Mouse (Mus musculus): ENCODE data around the gene Sphk2. TPM values are rescaled to one million over a fixed set of nuclear protein-coding genes. Genes with fewer than 3 reads are reported as not detected.

Gene Sphk2
- polyA plus RNA-seq, 1 experiment from 2014 or later: 25.6 TPM

- H3K36me3 ChIP-seq (ENCODE audit: control insufficient read depth, insufficient read depth, low read length): no peaks in the 10 kb centered on the region
- no peak for ATAC-seq (replicated peaks; ENCODE audit: low FRiP score)
- no peak overlapping the region for H3K9ac ChIP-seq (ENCODE audit: low read depth, low read length)
- H3K9me3 ChIP-seq (ENCODE audit: control insufficient read depth, low read length): peaks cover 3% of the 10 kb centered on the region
- H3K27ac ChIP-seq (ENCODE audit: low read depth, low read length): no peak overlapping the region
- no peak overlapping the region for H3K4me2 ChIP-seq
- no peak for DNase-seq (ENCODE audit: low spot score)
- no peak overlapping the region for H3K4me3 ChIP-seq (ENCODE audit: low read depth, low read length)
- WGBS: 51% methylated on average over 7 of the region's 7 CpGs
- H3K4me1 ChIP-seq (replicated peaks; ENCODE audit: control insufficient read depth, insufficient read depth, low read length): no peaks in the 10 kb centered on the region; the same call in 1 of the 2 replicates
- no peaks in the 10 kb centered on the region for H3K27me3 ChIP-seq (replicated peaks; ENCODE audit: control insufficient read depth, insufficient read depth, low read length)
These were observed 30.3 kb upstream of the Sphk2 start for GRCm38 (mm10) chr7:45748110-45748509.

GRCm38 (mm10) chr7:45747450-45747849 is 29.6 kb upstream of the Sphk2 start:
- Histone ChIP-seq H3K9me3 (ENCODE audit: control insufficient read depth, low read length) (peaks cover 3% of the 10 kb centered on the region), H3K4me3 (ENCODE audit: low read depth, low read length) (no peak overlapping the region), H3K27ac (ENCODE audit: low read depth, low read length) (no peak overlapping the region), H3K4me1 (replicated peaks; ENCODE audit: control insufficient read depth, insufficient read depth, low read length) (no peaks in the 10 kb centered on the region; the same call in 1 of the 2 replicates), H3K36me3 (ENCODE audit: control insufficient read depth, insufficient read depth, low read length) (no peaks in the 10 kb centered on the region), H3K9ac (ENCODE audit: low read depth, low read length) (no peak overlapping the region), H3K27me3 (replicated peaks; ENCODE audit: control insufficient read depth, insufficient read depth, low read length) (no peaks in the 10 kb centered on the region), H3K4me2 (no peak overlapping the region)
- ATAC-seq (replicated peaks; ENCODE audit: low FRiP score) (no peak), DNase-seq (ENCODE audit: low spot score) (no peak)
- 89% methylated on average over 5 of the region's 5 CpGs for WGBS

GRCm38 (mm10) chr7:45746518-45746917 is 28.7 kb upstream of the Sphk2 start:
- Histone ChIP-seq H3K4me1 (replicated peaks; ENCODE audit: control insufficient read depth, insufficient read depth, low read length) (no peaks in the 10 kb centered on the region; the same call in 1 of the 2 replicates), H3K9me3 (ENCODE audit: control insufficient read depth, low read length) (peaks cover 3% of the 10 kb centered on the region), H3K27me3 (replicated peaks; ENCODE audit: control insufficient read depth, insufficient read depth, low read length) (no peaks in the 10 kb centered on the region), H3K4me3 (ENCODE audit: low read depth, low read length) (no peak overlapping the region), H3K27ac (ENCODE audit: low read depth, low read length) (no peak overlapping the region), H3K36me3 (ENCODE audit: control insufficient read depth, insufficient read depth, low read length) (no peaks in the 10 kb centered on the region), H3K4me2 (no peak overlapping the region), H3K9ac (ENCODE audit: low read depth, low read length) (no peak overlapping the region)
- no peak for ATAC-seq (replicated peaks; ENCODE audit: low FRiP score)
- no peak for DNase-seq (ENCODE audit: low spot score)
- 56% methylated on average over 6 of the region's 6 CpGs for WGBS

DNA sequence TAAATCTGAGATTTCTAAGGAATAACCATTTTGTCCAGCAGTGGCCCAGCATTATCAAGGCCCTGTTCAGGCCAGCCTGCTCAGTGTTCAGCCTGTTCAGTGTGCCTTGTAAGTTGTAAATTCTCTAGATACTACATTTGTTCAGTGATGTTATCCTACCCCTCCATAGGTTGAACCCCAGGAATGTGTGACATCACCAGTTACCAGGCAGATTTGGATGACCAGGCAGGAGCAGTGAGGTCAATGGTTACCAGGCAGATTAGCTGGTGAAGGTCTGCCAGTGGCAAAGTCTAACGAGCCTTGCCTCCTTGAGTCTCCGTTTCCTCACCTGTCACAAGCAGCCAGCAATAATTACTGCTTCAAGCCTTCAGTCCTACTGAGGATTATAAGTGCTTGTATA is 26.6 kb upstream of the Sphk2 start:
- no peak for ATAC-seq (replicated peaks; ENCODE audit: low FRiP score)

DNA sequence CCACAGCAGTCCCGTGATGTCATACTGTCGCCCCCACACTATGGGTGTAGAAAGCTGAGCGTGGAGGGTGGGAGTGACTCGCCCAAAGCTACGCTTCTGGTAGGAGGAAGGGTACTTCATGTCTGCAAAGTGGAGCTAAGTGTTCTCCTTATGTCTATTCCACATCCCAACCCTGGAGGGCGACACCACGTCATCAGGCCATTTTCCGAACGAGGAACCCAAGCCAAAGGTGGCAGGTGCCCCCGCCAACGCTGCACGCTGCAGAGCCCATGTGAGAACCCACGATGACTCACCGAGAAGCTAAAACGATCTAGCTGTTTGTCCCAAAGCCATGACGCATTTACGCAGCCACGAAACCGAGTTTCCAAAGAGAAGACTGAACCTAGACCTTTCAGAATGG is 24.5 kb upstream of the Sphk2 start:
- no peak for DNase-seq (ENCODE audit: low spot score)
- no peak for ATAC-seq (replicated peaks; ENCODE audit: low FRiP score)
- WGBS: 29% methylated on average over 19 of the region's 19 CpGs
- H3K27ac ChIP-seq (ENCODE audit: low read depth, low read length): no peak overlapping the region
- H3K27me3 ChIP-seq (replicated peaks; ENCODE audit: control insufficient read depth, insufficient read depth, low read length): no peaks in the 10 kb centered on the region
- peaks cover 3% of the 10 kb centered on the region for H3K9me3 ChIP-seq (ENCODE audit: control insufficient read depth, low read length)
- peak overlapping the region; percentile 36 for H3K4me3 ChIP-seq (ENCODE audit: low read depth, low read length)
- no peaks in the 10 kb centered on the region for H3K4me1 ChIP-seq (replicated peaks; ENCODE audit: control insufficient read depth, insufficient read depth, low read length)
- peak overlapping the region; percentile 61 for H3K4me2 ChIP-seq
- no peaks in the 10 kb centered on the region for H3K36me3 ChIP-seq (ENCODE audit: control insufficient read depth, insufficient read depth, low read length)
- H3K9ac ChIP-seq (ENCODE audit: low read depth, low read length): no peak overlapping the region

More for the DNA sequence above, 26.6 kb upstream of the Sphk2 start:
- 38% methylated on average over 2 of the region's 2 CpGs for WGBS
- DNase-seq (ENCODE audit: low spot score): no peak
- Histone ChIP-seq H3K27ac (ENCODE audit: low read depth, low read length) (no peak overlapping the region), H3K9ac (ENCODE audit: low read depth, low read length) (no peak overlapping the region), H3K4me1 (replicated peaks; ENCODE audit: control insufficient read depth, insufficient read depth, low read length) (no peaks in the 10 kb centered on the region; the same call in 1 of the 2 replicates), H3K27me3 (replicated peaks; ENCODE audit: control insufficient read depth, insufficient read depth, low read length) (no peaks in the 10 kb centered on the region), H3K4me2 (no peak overlapping the region), H3K9me3 (ENCODE audit: control insufficient read depth, low read length) (peaks cover 3% of the 10 kb centered on the region), H3K4me3 (ENCODE audit: low read depth, low read length) (no peak overlapping the region), H3K36me3 (ENCODE audit: control insufficient read depth, insufficient read depth, low read length) (no peaks in the 10 kb centered on the region)

DNA sequence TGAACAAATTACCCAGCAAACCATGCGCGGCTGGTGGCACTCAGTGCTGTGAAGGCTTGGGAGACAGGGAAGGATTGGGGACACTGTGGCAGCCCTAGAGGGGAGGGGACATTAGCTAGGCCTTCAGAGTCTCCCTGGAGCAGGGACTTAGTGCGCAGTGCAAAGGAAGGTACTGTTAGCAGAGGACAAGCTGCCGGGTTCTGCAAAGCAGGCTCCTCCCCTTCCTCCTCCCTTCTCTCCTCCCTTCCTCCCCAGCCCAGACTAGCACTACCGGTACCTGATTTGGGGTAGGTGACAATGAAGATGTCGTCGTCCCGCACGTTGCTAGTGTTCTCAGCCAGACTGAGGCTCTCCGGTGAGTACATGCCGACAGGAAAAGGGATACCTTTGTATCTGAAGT is 24.0 kb upstream of the Sphk2 start:
- peak overlapping the region; percentile 36 for H3K4me3 ChIP-seq (ENCODE audit: low read depth, low read length)
- H3K4me1 ChIP-seq (replicated peaks; ENCODE audit: control insufficient read depth, insufficient read depth, low read length): no peaks in the 10 kb centered on the region
- no peak overlapping the region for H3K9ac ChIP-seq (ENCODE audit: low read depth, low read length)
- H3K9me3 ChIP-seq (ENCODE audit: control insufficient read depth, low read length): peaks cover 3% of the 10 kb centered on the region
- no peaks in the 10 kb centered on the region for H3K27me3 ChIP-seq (replicated peaks; ENCODE audit: control insufficient read depth, insufficient read depth, low read length)
- peak overlapping the region; percentile 61 for H3K4me2 ChIP-seq
- DNase-seq (ENCODE audit: low spot score) (no peak), ATAC-seq (replicated peaks; ENCODE audit: low FRiP score) (0 out of 2 replicates have a peak, but pooled peaks have one; percentile 30)
- H3K36me3 ChIP-seq (ENCODE audit: control insufficient read depth, insufficient read depth, low read length): no peaks in the 10 kb centered on the region
- 33% methylated on average over 11 of the region's 11 CpGs for WGBS
- no peak overlapping the region for H3K27ac ChIP-seq (ENCODE audit: low read depth, low read length)

GRCm38 (mm10) chr7:45741308-45741707 is 23.5 kb upstream of the Sphk2 start:
- Histone ChIP-seq H3K9ac (ENCODE audit: low read depth, low read length) (no peak overlapping the region), H3K27ac (ENCODE audit: low read depth, low read length) (no peak overlapping the region), H3K4me3 (ENCODE audit: low read depth, low read length) (no peak overlapping the region; the same call in 1 of the 2 replicates), H3K36me3 (ENCODE audit: control insufficient read depth, insufficient read depth, low read length) (no peaks in the 10 kb centered on the region), H3K4me1 (replicated peaks; ENCODE audit: control insufficient read depth, insufficient read depth, low read length) (no peaks in the 10 kb centered on the region), H3K27me3 (replicated peaks; ENCODE audit: control insufficient read depth, insufficient read depth, low read length) (no peaks in the 10 kb centered on the region), H3K4me2 (peak overlapping the region; percentile 61), H3K9me3 (ENCODE audit: control insufficient read depth, low read length) (no peaks in the 10 kb centered on the region)
- ATAC-seq (replicated peaks; ENCODE audit: low FRiP score): no peak
- DNase-seq (ENCODE audit: low spot score): no peak
- WGBS: 58% methylated on average over 12 of the region's 12 CpGs

GRCm38 (mm10) chr7:45739820-45740219 is 22.0 kb upstream of the Sphk2 start:
- Histone ChIP-seq H3K9me3 (ENCODE audit: control insufficient read depth, low read length) (no peaks in the 10 kb centered on the region), H3K4me1 (replicated peaks; ENCODE audit: control insufficient read depth, insufficient read depth, low read length) (no peaks in the 10 kb centered on the region), H3K27me3 (replicated peaks; ENCODE audit: control insufficient read depth, insufficient read depth, low read length) (no peaks in the 10 kb centered on the region), H3K36me3 (ENCODE audit: control insufficient read depth, insufficient read depth, low read length) (no peaks in the 10 kb centered on the region), H3K4me2 (no peak overlapping the region), H3K4me3 (ENCODE audit: low read depth, low read length) (no peak overlapping the region), H3K27ac (ENCODE audit: low read depth, low read length) (no peak overlapping the region), H3K9ac (ENCODE audit: low read depth, low read length) (no peak overlapping the region)
- DNase-seq (ENCODE audit: low spot score): no peak
- WGBS: 72% methylated on average over 10 of the region's 10 CpGs
- no peak for ATAC-seq (replicated peaks; ENCODE audit: low FRiP score)

GRCm38 (mm10) chr7:45739162-45739763 is 21.5 kb upstream of the Sphk2 start:
- ATAC-seq (replicated peaks; ENCODE audit: low FRiP score): peak; percentile 76

More at GRCm38 (mm10) chr7:45739162-45739763, 21.5 kb upstream of the Sphk2 start:
- Histone ChIP-seq H3K9me3 (ENCODE audit: control insufficient read depth, low read length) (no peaks in the 10 kb centered on the region), H3K36me3 (ENCODE audit: control insufficient read depth, insufficient read depth, low read length) (no peaks in the 10 kb centered on the region), H3K4me2 (no peak overlapping the region), H3K9ac (ENCODE audit: low read depth, low read length) (no peak overlapping the region), H3K4me3 (ENCODE audit: low read depth, low read length) (no peak overlapping the region), H3K27me3 (replicated peaks; ENCODE audit: control insufficient read depth, insufficient read depth, low read length) (no peaks in the 10 kb centered on the region), H3K4me1 (replicated peaks; ENCODE audit: control insufficient read depth, insufficient read depth, low read length) (no peaks in the 10 kb centered on the region), H3K27ac (ENCODE audit: low read depth, low read length) (no peak overlapping the region)
- whole genome bisulfite sequencing: 6% methylated on average over 9 of the region's 9 CpGs
- DNase-seq (ENCODE audit: low spot score): peak; percentile 69

Measured in liver, embryonic 11.5 days (tissue).